Mouse (Mus musculus) neural tube, embryonic 15.5 days (tissue): Measurements from ENCODE around the gene Rprd2. TPM values are rescaled to one million over a fixed set of nuclear protein-coding genes. Genes with fewer than 3 reads are reported as not detected.
"Not testable (repeated sequence)": the region's sequence is repeated elsewhere in the genome, so short reads cannot be mapped to it uniquely, and the experiment has no call there.

Source experiments
- ATAC-seq: fragments of 200-750 bp; cut with Nextera tagmentation; 2 replicates; pipeline ENCODE4 v1.8.0; 2017; ENCODE audit warnings: mild to moderate bottlenecking, moderate TSS enrichment, moderate library complexity; ENCODE audit not compliant: low FRiP score
- H3K27ac ChIP-seq: fragments of 300-500 bp; sonication (generic); replicated peaks from 2 replicates; pipeline ENCODE4 v1.5.1; 2015; ENCODE audit warnings: mild to moderate bottlenecking, inconsistent platforms
- H3K27me3 ChIP-seq: fragments of 300-500 bp; sonication (generic); replicated peaks from 2 replicates; pipeline ENCODE4 v1.6.1; 2015; ENCODE audit warnings: inconsistent platforms
- H3K36me3 ChIP-seq: fragments of 300-500 bp; sonication (generic); 2 replicates; pipeline ENCODE4 v1.6.1; 2015; ENCODE audit warnings: inconsistent platforms
- H3K4me1 ChIP-seq: fragments of 300-500 bp; sonication (generic); 2 replicates; pipeline ENCODE4 v1.6.1; 2015; ENCODE audit warnings: inconsistent platforms
- H3K4me2 ChIP-seq: fragments of 300-500 bp; sonication (generic); 2 replicates; pipeline ENCODE4 v1.6.1; 2015; ENCODE audit warnings: inconsistent platforms, mild to moderate bottlenecking, moderate library complexity
- H3K4me3 ChIP-seq: fragments of 300-500 bp; sonication (generic); replicated peaks from 2 replicates; pipeline ENCODE4 v1.5.1; 2015; ENCODE audit warnings: mild to moderate bottlenecking, inconsistent platforms
- H3K9ac ChIP-seq: fragments of 300-500 bp; sonication (generic); replicated peaks from 2 replicates; pipeline ENCODE4 v1.6.1; 2015; ENCODE audit warnings: mild to moderate bottlenecking, inconsistent platforms
- H3K9me3 ChIP-seq: fragments of 300-500 bp; sonication (generic); replicated peaks from 2 replicates; pipeline ENCODE4 v1.6.1; 2016; ENCODE audit warnings: inconsistent platforms
- WGBS: fragments of 180-500 bp; shearing (Covaris S2); methylation state at CpG from one replicate; pipeline ENCODE4 v1.1.7; 2015; ENCODE audit warnings: mixed read lengths; 5-methylcytosine and 5-hydroxymethylcytosine counted together
- polyA plus RNA-seq: library from polyadenylated mRNA; unstranded; fragments of >200 nt; fragmentation: Nextera tagmentation; extraction: Ambion mirVana; gene quantifications from 2 replicates; pipeline ENCODE4 v1.2.1, GENCODE M21; 2015

Rprd2 gene
- 20.3 and 22.3 TPM in 2 replicates for polyA plus RNA-seq

DNA sequence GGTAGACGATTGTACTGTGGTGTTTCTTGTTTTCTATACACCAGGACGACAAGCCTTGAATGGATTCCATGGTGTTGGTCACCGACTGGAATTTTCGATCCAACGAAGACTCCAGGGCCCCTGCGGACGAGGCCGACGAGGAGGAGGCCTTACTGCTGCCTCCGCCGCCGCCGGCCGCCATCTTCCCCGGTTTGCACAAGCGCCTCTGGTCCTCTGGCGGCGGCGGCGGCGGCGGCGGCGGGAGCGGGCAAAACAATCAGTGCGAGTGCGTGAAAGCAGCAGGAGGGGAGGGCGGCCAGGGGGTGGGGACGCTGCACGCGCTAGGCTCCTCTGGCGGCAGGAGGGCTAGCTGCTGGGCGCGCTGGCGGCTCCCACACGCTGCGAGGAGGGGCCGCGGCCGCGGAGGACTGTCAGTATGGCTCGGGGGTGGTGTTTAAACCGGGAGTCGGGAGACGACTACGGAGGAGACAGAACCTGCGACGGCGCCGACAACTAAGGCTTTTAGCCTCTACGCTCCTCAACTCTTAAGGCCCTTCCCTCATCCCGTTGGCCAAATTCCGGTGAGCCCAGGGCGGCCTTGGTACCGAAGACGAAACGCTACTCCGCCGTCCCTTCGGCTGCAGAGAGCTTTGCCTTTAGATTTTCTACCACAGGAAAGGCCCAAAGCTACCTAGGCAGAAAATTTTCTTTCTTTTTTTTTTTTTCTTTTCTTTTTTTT lies at the start of gene Rprd2:
Gene Rprd2 (minus strand): TSS at position 293 of the 718 bp plus-strand sequence.
- peak; percentile 58 for ATAC-seq
- H3K27ac ChIP-seq: peak within 1 kb of the TSS; percentile 100
- H3K4me3 ChIP-seq: peak within 1 kb of the TSS; percentile 74
- no peaks in the 10 kb centered on the region for H3K9me3 ChIP-seq
- H3K4me2 ChIP-seq: peak within 1 kb of the TSS; percentile 62
- no peaks in the 10 kb centered on the region for H3K36me3 ChIP-seq
- under 1% methylated on average over 60 of the region's 60 CpGs for WGBS
- no peaks in the 10 kb centered on the region for H3K27me3 ChIP-seq
- H3K4me1 ChIP-seq: peaks cover 32% of the 10 kb centered on the region
- peak within 1 kb of the TSS; percentile 89 for H3K9ac ChIP-seq

DNA sequence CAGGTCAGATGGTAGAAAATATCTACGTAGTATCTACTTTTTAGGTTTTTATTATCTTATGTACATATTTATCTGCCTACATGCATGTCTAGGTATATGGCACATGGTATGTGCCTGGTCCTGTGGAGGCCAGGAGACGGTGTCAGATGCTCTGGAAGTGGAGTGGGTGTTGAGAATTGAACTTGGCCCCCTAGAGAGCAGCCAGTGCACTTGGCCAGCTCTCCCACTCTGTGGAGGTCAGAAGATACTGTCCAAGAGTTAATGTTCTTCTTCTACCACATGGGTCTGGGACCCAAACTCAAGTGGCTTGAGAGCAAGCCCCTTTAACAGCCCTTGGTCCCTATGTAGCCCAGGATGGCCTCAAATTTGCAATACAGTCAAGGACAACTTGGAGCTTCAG lies 48.7 kb upstream of the Rprd2 start:
- WGBS: 98% methylated on average over 2 of the region's 2 CpGs
- ATAC-seq: no peak
- Histone ChIP-seq H3K27ac (no peak overlapping the region), H3K27me3 (no peaks in the 10 kb centered on the region), H3K4me2 (no peak overlapping the region), H3K4me3 (no peak overlapping the region), H3K4me1 (peaks cover 24% of the 10 kb centered on the region), H3K9ac (no peak overlapping the region), H3K36me3 (peaks cover 49% of the 10 kb centered on the region), H3K9me3 (no peaks in the 10 kb centered on the region)

DNA sequence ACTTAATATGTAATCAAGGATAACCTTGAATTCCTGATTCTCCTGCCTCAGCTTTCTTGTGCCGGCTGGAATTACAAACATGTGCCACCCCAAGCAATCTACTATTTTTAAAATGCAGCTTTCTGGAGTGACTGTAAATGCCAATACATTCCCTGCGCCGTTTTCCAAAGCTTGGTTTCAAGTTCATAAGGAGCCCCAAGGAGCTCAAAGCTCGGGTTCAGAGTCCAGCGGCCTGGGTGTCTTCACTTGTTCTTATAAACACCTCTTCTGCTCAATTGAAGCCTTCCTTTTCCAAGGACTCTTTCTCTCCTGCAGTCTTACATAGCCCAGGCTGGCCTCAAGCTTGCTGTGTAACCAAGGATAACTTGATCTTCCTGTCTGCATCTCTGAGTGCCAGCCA lies 47.4 kb upstream of the Rprd2 start:
- WGBS: 95% methylated on average over 5 of the region's 5 CpGs
- Histone ChIP-seq H3K9me3 (no peaks in the 10 kb centered on the region), H3K4me3 (no peak overlapping the region), H3K9ac (no peak overlapping the region), H3K4me1 (peaks cover 18% of the 10 kb centered on the region), H3K4me2 (no peak overlapping the region), H3K36me3 (peaks cover 51% of the 10 kb centered on the region), H3K27ac (no peak overlapping the region), H3K27me3 (no peaks in the 10 kb centered on the region)
- no peak for ATAC-seq

DNA sequence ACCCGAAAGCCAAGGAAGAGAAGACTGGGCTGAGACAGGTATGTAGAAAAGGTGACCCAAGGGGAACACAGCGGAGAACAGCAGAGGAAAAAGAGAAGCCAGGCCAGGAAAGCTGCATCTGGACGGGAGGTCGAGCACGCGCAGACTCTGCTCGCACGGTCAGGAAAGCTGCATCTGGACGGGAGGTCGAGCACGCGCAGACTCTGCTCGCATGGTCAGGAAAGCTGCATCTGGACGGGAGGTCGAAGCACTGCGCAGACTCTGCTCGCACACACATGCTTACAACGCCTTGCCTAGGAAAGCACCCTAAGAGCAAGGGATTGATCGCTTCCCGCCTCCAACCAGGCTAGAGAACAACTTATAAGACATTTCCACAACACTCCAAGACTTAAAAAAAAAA lies 46.9 kb upstream of the Rprd2 start:
- H3K36me3 ChIP-seq: peaks cover 51% of the 10 kb centered on the region
- H3K4me1 ChIP-seq: peaks cover 14% of the 10 kb centered on the region
- H3K27me3 ChIP-seq: no peaks in the 10 kb centered on the region
- no peak overlapping the region for H3K9ac ChIP-seq
- no peak overlapping the region for H3K4me2 ChIP-seq
- no peaks in the 10 kb centered on the region for H3K9me3 ChIP-seq
- no peak overlapping the region for H3K27ac ChIP-seq
- ATAC-seq: no peak
- no peak overlapping the region for H3K4me3 ChIP-seq
- WGBS: 94% methylated on average over 20 of the region's 20 CpGs

DNA sequence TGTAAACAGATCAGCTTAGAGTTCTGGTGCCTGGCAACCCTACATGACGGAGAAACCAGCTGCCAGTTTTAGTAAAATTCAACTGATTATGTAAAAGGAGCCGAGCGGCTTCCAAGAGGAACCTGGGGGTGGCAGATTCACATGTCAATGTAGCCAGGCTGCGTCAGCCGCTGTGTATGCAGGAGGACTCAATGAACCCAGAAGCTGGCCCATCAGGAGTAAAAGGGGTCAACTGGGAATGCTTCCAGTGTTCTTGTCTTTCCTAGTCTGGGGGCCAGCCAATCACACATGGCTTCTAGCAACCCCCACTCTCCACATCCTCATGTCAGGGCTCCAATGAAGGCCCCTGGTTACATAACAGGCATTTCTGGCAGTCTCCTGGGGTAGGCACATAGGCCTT lies 46.4 kb upstream of the Rprd2 start:
- Histone ChIP-seq H3K4me1 (peaks cover 9% of the 10 kb centered on the region; the same call in 1 of the 2 replicates), H3K27me3 (no peaks in the 10 kb centered on the region), H3K4me3 (no peak overlapping the region), H3K9ac (no peak overlapping the region), H3K36me3 (peaks cover 50% of the 10 kb centered on the region), H3K4me2 (no peak overlapping the region), H3K27ac (no peak overlapping the region), H3K9me3 (no peaks in the 10 kb centered on the region)
- ATAC-seq: no peak
- 93% methylated on average over 5 of the region's 5 CpGs for WGBS

DNA sequence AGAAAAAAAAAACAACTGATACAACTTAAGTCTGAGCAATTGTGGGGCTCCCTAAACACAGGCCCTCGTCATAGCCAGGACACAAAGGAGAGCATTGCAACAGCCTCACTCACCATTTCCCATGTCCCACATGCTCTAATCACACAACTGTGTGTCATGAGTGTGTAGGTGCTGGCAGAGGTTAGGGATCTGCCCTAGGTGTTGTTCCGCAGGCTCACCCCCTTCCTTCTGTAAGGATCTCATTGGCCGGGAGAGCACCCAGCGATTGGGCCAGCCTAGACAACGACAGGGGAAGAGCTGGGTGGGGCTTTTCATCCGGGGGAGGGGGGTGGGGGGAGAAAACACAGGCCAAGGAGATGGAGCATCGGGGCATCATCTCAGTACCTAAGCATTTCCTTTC lies 44.9 kb upstream of the Rprd2 start:
- no peak overlapping the region for H3K9ac ChIP-seq
- 77% methylated on average over 7 of the region's 7 CpGs for WGBS
- H3K4me1 ChIP-seq: no peaks in the 10 kb centered on the region
- H3K27ac ChIP-seq: no peak overlapping the region
- H3K4me3 ChIP-seq: no peak overlapping the region
- peaks cover 37% of the 10 kb centered on the region for H3K36me3 ChIP-seq
- no peaks in the 10 kb centered on the region for H3K27me3 ChIP-seq
- no peak overlapping the region for H3K4me2 ChIP-seq
- no peak for ATAC-seq
- H3K9me3 ChIP-seq: no peaks in the 10 kb centered on the region

DNA sequence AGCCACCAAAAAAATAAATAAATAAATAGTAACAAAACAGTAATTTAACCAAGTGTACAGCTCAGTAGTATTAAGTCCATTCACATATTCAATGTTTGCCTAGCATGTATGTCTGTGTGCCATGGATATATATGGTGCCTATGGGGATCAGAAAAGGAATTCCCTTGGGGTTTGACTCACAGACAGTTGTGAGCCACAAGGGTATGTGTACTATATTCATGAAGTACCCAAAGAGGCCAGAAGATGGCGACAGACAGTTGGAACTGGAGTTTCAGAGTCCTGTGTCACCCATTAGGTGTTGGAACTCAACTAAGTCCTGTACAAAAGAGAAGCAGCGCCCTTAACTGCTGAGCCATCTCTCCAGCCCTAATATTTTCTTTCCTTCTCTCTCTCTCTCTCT lies 43.1 kb upstream of the Rprd2 start:
- Histone ChIP-seq H3K27ac (no peak overlapping the region), H3K36me3 (peaks cover 28% of the 10 kb centered on the region), H3K27me3 (no peaks in the 10 kb centered on the region), H3K4me2 (no peak overlapping the region), H3K9me3 (no peaks in the 10 kb centered on the region), H3K4me3 (no peak overlapping the region), H3K4me1 (no peaks in the 10 kb centered on the region), H3K9ac (no peak overlapping the region)
- ATAC-seq: peak; percentile 21; the same call in 1 of the 2 replicates
- WGBS: 33% methylated on average over 2 of the region's 2 CpGs

DNA sequence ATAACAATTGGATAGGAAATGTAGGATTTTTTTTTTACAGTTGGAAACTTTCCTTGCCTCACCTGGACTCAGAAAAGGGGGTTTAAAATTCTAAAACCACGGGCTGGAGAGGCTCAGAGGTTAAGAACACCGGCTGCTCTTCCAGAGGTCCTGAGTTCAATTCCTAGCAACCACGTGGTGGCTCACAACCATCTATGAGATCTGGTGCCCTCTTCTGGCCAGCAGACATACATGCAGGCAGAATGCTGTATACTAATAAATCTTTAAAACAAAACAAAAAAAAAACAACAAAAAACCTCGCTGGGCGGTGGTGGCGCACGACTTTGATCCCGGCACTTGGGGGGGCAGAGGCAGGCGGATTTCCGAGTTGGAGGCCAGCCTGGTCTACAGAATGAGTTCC lies 42.6 kb upstream of the Rprd2 start:
- Histone ChIP-seq H3K4me1 (peaks cover under 1% of the 10 kb centered on the region; the same call in 1 of the 2 replicates), H3K4me3 (no peak overlapping the region), H3K36me3 (peaks cover 28% of the 10 kb centered on the region), H3K9me3 (no peaks in the 10 kb centered on the region), H3K9ac (no peak overlapping the region), H3K4me2 (no peak overlapping the region), H3K27ac (no peak overlapping the region), H3K27me3 (no peaks in the 10 kb centered on the region)
- 78% methylated on average over 10 of the region's 10 CpGs for WGBS
- no peak for ATAC-seq

DNA sequence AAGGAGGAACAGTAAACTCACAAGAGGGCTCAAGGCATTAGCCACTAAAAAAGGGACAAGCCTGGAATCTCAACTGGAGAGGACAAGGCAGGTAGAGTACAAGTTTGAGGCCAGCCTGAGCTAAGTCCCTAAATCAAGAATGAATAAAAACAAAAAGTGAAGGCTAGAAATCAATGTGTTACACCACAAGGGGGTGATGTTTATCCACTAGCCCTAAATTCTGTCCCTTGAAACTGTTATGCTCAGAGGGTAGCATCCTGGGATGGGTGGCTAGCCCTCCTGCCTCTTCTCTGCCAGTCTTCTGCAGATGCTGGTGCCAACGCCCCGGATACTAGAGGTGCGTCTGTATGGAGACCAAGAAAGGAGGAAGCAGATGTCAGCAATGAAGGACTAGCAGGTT lies 41.7 kb upstream of the Rprd2 start:
- peaks cover 3% of the 10 kb centered on the region; the same call in 1 of the 2 replicates for H3K4me1 ChIP-seq
- H3K9ac ChIP-seq: no peak overlapping the region
- H3K36me3 ChIP-seq: peaks cover 21% of the 10 kb centered on the region
- H3K9me3 ChIP-seq: no peaks in the 10 kb centered on the region
- no peak overlapping the region for H3K4me3 ChIP-seq
- WGBS: 90% methylated on average over 3 of the region's 3 CpGs
- ATAC-seq: no peak
- no peak overlapping the region for H3K4me2 ChIP-seq
- no peaks in the 10 kb centered on the region for H3K27me3 ChIP-seq
- no peak overlapping the region for H3K27ac ChIP-seq

DNA sequence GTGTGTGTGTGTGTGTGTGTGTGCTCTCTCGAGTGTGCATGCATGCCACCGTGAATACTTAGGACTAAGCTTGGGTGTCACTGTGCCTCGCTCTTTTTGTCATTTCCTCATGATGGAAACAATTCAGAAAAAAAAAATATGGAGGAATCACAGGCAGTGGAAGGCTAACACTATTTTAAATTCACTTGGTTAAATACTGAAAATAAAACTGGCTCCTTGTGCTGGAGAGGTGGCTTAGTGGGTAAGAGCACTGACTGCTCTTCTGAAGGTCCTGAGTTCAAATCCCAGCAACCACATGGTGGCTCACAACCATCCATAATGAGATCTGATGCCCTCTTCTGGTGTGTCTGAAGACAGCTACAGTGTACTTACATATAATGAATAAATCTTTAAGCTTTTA lies 39.6 kb upstream of the Rprd2 start:
- ATAC-seq, H3K9ac ChIP-seq: not testable (repeated sequence)
- WGBS: 82% methylated on average over 3 of the region's 3 CpGs

DNA sequence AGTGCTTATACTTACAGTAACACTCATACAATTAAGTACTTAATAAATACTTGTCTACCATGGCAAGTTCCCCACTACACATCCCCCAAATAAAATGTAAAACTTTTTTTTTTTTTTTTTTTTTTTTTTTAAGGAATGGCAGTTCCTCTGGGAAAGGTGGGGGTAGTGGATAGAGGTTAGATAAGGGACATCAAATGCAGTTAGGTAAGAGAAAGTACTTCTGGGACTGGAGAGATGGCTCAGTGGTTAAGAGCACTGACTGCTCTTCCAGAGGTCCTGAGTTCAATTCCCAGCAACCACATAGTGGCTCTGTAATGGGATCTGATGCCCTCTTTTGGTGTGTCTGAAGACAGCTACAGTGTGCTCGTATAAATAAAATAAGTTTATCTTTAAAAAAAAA lies 38.4 kb upstream of the Rprd2 start:
- Histone ChIP-seq H3K36me3 (peaks cover 16% of the 10 kb centered on the region), H3K4me1 (peaks cover 11% of the 10 kb centered on the region)
- not testable (repeated sequence) for H3K9me3 ChIP-seq, H3K4me3 ChIP-seq, H3K27ac ChIP-seq, ATAC-seq, H3K4me2 ChIP-seq, H3K27me3 ChIP-seq, H3K9ac ChIP-seq
- 88% methylated on average over 1 of the region's 1 CpGs for WGBS

More for the DNA sequence above, 39.6 kb upstream of the Rprd2 start:
- H3K27me3 ChIP-seq, H3K4me3 ChIP-seq, H3K4me2 ChIP-seq, H3K27ac ChIP-seq, H3K9me3 ChIP-seq: not testable (repeated sequence)
- Histone ChIP-seq H3K36me3 (peaks cover 10% of the 10 kb centered on the region), H3K4me1 (peaks cover 11% of the 10 kb centered on the region)

DNA sequence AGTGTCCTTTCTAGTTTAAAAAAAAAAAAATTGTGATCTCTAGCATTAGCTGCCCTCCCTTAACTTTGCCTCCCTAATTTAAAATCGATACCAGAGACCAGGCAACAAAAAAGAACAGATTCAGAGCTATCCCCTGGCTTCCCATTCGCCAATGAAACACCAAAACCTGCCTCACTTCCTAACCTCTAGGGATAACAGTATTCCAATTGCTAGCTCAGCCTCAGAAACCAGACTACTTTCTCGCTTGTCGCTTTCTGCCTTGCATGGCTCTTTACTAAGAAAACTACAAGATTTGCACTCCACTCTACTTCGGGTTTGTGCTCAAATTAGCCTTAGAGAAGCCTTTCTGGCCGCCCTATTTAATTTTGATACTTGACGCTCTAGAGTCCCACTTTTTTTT lies 37.5 kb upstream of the Rprd2 start:
- Histone ChIP-seq H3K9ac (peak overlapping the region; percentile 72), H3K4me1 (peaks cover 11% of the 10 kb centered on the region), H3K4me2 (peak overlapping the region; percentile 81), H3K27ac (peak overlapping the region; percentile 73), H3K27me3 (no peaks in the 10 kb centered on the region), H3K9me3 (no peaks in the 10 kb centered on the region), H3K4me3 (peak overlapping the region; percentile 81), H3K36me3 (peaks cover 22% of the 10 kb centered on the region)
- peak; percentile 40; the same call in 1 of the 2 replicates for ATAC-seq
- WGBS: 25% methylated on average over 7 of the region's 7 CpGs
